Mouse (Mus musculus) embryonic facial prominence, embryonic 10.5 days (tissue): ENCODE measurements around the gene Pgm2l1. TPM values are rescaled to one million over a fixed set of nuclear protein-coding genes. Genes with fewer than 3 reads are reported as not detected.

Experiments
- DNase-seq: peaks from one replicate; pipeline ENCODE4 v3.0.0-alpha.2; 2017; ENCODE audit warnings: low spot score
- H3K27ac ChIP-seq: fragments of 300-500 bp; sonication (generic); replicated peaks from 2 replicates; pipeline ENCODE4 v1.5.1; 2016; ENCODE audit warnings: mild to moderate bottlenecking
- H3K27me3 ChIP-seq: fragments of 300-500 bp; sonication (generic); replicated peaks from 2 replicates; pipeline ENCODE4 v1.6.1; 2016; ENCODE audit warnings: low read depth, mild to moderate bottlenecking; ENCODE audit not compliant: poor library complexity, severe bottlenecking
- H3K36me3 ChIP-seq: fragments of 300-500 bp; sonication (generic); replicated peaks from 2 replicates; pipeline ENCODE4 v1.6.1; 2016; ENCODE audit warnings: mild to moderate bottlenecking, moderate library complexity
- H3K4me1 ChIP-seq: fragments of 300-500 bp; sonication (generic); 2 replicates; pipeline ENCODE4 v1.6.1; 2016
- H3K4me3 ChIP-seq: fragments of 300-500 bp; sonication (generic); 2 replicates; pipeline ENCODE4 v1.5.1; 2016; ENCODE audit warnings: mild to moderate bottlenecking, moderate library complexity
- H3K9me3 ChIP-seq: fragments of 300-500 bp; sonication (generic); 2 replicates; pipeline ENCODE4 v1.6.1; 2016; ENCODE audit warnings: mild to moderate bottlenecking
- WGBS: fragments of 180-500 bp; shearing (Covaris S2); methylation state at CpG from one replicate; pipeline ENCODE4 v1.1.7; 2016; 5-methylcytosine and 5-hydroxymethylcytosine counted together
- polyA plus RNA-seq: library from polyadenylated mRNA; unstranded; fragments of >200 nt; fragmentation: Nextera tagmentation; extraction: Ambion mirVana; gene quantifications from 2 replicates; pipeline ENCODE4 v1.2.1, GENCODE M21; 2016

The Pgm2l1 gene
- polyA plus RNA-seq, 1 experiment from 2014 or later: 4.4 TPM

DNA sequence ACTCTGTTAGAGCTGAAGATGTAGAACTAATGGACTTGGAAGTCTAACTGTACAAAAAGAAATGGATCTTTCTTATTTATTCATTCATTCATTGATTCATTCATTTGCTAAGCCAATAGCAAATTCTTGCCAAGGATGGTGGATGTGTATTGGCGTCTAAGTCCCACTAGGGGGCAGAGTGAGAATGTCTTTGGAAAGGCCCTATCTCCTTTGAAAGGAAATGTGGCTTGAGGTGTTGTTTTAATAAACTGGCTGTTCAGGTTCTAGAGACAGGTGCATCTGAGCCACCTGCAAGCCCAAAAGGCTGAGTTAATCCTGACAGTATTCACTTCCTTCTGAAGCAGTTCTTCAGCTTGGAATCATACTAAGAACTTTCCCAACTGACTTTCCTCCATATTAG is 52.6 kb downstream of the Pgm2l1 start:
- WGBS: 0% methylated on average over 1 of the region's 1 CpGs
- peak; percentile 47 for DNase-seq

DNA sequence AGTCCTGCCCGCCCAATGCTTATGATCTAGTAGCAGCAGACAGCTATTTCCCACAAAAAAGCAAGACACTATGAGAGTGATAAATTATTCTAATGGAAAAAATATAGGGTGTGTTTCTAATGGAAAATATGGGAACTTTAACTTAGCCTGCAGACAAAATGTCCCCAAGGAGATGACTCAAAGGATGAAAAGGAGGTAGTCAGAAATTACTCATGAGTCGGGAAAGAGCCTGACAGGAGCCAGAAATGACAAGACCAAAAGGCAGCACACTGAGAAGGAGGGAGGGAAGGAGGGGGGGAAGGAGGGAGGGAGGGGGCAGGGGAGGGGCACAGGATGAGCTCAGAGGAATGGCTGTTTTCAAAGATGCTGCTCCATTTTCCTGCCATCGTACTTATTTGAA is 54.4 kb downstream of the Pgm2l1 start:
- Histone ChIP-seq H3K27me3 (peaks cover 41% of the 10 kb centered on the region), H3K36me3 (no peaks in the 10 kb centered on the region), H3K9me3 (no peaks in the 10 kb centered on the region), H3K27ac (no peak overlapping the region), H3K4me1 (peaks cover 11% of the 10 kb centered on the region), H3K4me3 (no peak overlapping the region)
- 65% methylated on average over 3 of the region's 3 CpGs for WGBS
- no peak for DNase-seq

More for the DNA sequence above, 52.6 kb downstream of the Pgm2l1 start:
- Histone ChIP-seq H3K9me3 (no peaks in the 10 kb centered on the region), H3K36me3 (no peaks in the 10 kb centered on the region), H3K27me3 (peaks cover 23% of the 10 kb centered on the region), H3K4me3 (no peak overlapping the region), H3K27ac (no peak overlapping the region), H3K4me1 (no peaks in the 10 kb centered on the region)

DNA sequence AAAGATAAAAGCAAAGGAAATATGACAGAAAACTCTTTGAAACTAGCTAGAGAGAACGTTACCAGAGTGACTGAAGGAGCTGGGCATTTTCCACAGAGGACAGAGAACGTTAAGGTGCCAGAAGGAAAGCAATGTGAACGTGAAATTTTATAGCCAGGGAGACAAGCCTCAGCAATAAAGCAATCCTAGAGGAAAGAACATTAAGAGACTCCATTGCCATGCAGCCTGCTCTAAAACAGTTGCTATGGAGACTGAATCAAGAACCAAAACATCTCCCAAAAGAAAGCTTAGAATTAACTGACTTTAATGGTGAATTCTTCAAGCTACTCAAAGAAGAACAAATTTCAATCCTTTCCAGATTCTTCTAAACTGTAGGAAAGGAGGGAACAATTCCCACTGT is 56.1 kb downstream of the Pgm2l1 start:
- peaks cover 23% of the 10 kb centered on the region for H3K4me1 ChIP-seq
- DNase-seq: no peak
- no peaks in the 10 kb centered on the region for H3K36me3 ChIP-seq
- H3K27me3 ChIP-seq: peaks cover 50% of the 10 kb centered on the region
- no peak overlapping the region for H3K27ac ChIP-seq
- no peak overlapping the region for H3K4me3 ChIP-seq
- no peaks in the 10 kb centered on the region for H3K9me3 ChIP-seq
- 66% methylated on average over 3 of the region's 3 CpGs for WGBS

DNA sequence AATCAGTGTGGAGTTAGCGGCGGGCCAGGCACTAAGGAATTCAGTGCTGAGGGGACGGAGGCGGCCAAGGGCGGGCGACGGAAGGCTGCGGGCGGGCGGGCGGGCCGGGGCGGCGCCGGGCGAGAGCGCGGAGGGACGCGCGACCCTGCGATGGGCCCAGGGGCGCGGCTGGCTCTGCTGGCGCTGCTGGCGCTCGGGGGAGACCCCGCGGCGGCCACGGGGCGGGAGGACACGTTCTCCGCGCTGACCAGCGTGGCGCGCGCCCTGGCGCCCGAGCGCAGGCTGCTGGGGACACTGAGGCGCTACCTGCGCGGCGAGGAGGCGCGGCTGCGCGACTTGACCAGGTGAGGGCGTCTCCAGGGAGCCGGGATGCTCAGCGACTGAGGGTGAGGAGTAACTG is 58.2 kb downstream of the Pgm2l1 start, which contains the start of gene P4ha3:
Gene P4ha3 (plus strand): TSS at position 138 of the 400 bp plus-strand sequence.
- Histone ChIP-seq H3K4me3 (peak within 1 kb of the TSS; percentile 75), H3K9me3 (peaks cover under 1% of the 10 kb centered on the region; the same call in 1 of the 2 replicates), H3K4me1 (peaks cover 37% of the 10 kb centered on the region), H3K27me3 (peaks cover 60% of the 10 kb centered on the region), H3K27ac (peak within 1 kb of the TSS; percentile 86), H3K36me3 (no peaks in the 10 kb centered on the region)
- under 1% methylated on average over 53 of the region's 53 CpGs for WGBS
- peak; percentile 59 for DNase-seq

DNA sequence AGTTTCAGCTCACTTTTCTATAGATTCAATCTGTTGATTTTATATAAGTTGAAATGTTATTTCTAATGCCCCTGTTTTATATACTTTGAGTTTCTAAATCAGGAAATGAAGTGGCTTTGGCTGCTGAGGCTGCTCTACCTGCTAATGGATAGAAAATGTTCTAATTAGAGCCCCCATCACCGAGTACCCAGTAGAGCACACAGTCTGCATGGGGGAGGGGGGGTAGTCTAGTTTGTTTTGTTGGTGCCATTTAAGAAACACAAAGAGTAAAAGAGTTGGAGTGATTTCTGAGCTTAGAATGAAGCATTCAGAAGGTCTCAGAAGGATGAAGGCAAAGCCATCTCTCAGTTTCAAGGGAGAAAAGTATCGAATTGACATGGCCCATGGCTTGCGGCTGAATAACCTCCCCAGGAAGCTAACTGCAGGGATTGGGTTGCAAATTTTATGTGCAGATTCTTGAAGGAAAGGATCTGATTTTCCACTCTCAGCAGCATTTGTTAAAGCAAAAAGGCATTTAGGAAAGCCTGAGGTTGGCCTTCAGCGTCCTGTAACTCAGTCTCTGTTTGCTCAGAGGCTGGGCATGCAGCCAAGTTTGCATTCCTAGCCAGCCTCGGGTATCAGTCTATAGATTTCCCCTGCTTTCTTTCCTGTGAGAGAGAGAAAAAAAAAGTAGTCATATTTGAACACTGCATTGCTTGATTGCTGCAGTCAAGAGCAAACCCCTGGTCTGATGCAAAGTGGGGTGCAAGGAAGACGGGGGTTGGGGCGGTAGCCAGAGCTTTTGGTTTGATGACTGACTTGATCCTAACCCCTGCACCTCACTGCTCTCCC is 60.8 kb downstream of the Pgm2l1 start:
- DNase-seq: peak; percentile 74
- H3K4me3 ChIP-seq: peak overlapping the region; percentile 34; the same call in 1 of the 2 replicates
- H3K27me3 ChIP-seq: peaks cover 54% of the 10 kb centered on the region

DNA sequence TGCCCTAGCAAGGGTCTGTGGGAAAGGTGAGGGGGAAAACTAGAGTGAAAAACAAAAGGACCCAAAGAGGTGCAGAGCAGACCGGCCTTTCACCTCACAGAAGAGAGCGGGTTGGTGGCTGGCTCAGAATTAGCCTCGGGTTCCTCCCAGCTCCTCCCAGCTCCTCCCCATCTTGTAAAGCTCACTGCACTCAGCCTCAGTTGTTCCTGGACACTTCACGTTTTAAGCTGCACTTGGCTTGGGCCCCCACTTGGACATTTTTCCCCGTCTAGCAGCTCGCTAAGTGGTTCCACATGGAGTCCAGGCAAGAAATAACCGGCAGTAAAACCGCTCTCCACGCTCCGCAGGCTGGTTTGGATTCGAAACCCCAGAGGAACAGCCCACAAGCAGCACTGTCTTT is 61.4 kb downstream of the Pgm2l1 start:
- WGBS: 21% methylated on average over 11 of the region's 11 CpGs
- Histone ChIP-seq H3K27me3 (peaks cover 50% of the 10 kb centered on the region), H3K4me3 (peak overlapping the region; percentile 34; the same call in 1 of the 2 replicates)

More for the DNA sequence above, 60.8 kb downstream of the Pgm2l1 start:
- H3K27ac ChIP-seq: peak overlapping the region; percentile 89
- H3K36me3 ChIP-seq: no peaks in the 10 kb centered on the region
- H3K9me3 ChIP-seq: peaks cover 7% of the 10 kb centered on the region; the same call in 1 of the 2 replicates
- WGBS: 33% methylated on average over 7 of the region's 7 CpGs
- peaks cover 37% of the 10 kb centered on the region for H3K4me1 ChIP-seq

DNA sequence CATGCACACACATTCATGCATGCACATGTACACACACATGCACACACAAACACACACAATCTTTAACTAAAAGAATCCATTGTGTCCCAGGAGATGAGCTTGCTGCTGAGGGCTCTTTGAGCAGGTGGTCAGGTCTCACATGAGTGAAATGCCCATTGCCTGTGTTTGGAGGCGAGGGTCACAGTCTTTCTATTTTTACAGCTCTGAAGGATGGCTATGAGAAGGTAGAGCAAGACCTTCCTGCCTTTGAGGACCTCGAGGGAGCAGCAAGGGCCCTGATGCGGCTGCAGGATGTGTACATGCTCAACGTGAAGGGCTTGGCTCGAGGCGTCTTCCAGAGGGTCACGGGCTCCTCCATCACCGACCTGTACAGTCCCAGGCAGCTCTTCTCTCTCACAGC is 66.4 kb downstream of the Pgm2l1 start:
- 83% methylated on average over 8 of the region's 8 CpGs for WGBS
- Histone ChIP-seq H3K27me3 (peaks cover 14% of the 10 kb centered on the region), H3K4me1 (peaks cover 12% of the 10 kb centered on the region), H3K9me3 (peaks cover 7% of the 10 kb centered on the region; the same call in 1 of the 2 replicates), H3K36me3 (no peaks in the 10 kb centered on the region), H3K4me3 (no peak overlapping the region), H3K27ac (no peak overlapping the region)
- DNase-seq: no peak

More for the DNA sequence above, 61.4 kb downstream of the Pgm2l1 start:
- Histone ChIP-seq H3K36me3 (no peaks in the 10 kb centered on the region), H3K9me3 (peaks cover 7% of the 10 kb centered on the region; the same call in 1 of the 2 replicates), H3K27ac (peak overlapping the region; percentile 89), H3K4me1 (peaks cover 37% of the 10 kb centered on the region)
- DNase-seq: peak; percentile 76

DNA sequence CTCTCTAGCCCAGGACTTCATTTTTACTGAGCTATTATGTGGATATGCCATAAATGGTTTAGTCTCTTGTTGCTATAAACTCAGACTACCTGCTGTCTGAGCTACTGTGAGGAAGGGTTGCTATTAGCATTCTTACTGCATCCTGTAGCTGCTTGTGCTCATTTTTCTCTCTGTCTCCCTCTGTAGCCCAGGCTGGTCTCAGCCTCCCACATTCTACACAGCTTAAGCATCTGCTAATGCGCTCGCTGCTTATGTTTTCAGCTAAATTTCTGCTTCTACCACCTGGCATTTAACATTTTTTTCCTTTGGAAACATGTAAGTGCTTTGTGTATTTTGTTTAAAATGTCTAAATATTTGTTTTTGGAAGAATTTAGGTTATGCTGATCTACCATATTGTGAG is 68.6 kb downstream of the Pgm2l1 start:
- no peaks in the 10 kb centered on the region for H3K36me3 ChIP-seq
- 94% methylated on average over 2 of the region's 2 CpGs for WGBS
- no peak for DNase-seq
- H3K4me1 ChIP-seq: peaks cover 11% of the 10 kb centered on the region
- no peak overlapping the region for H3K27ac ChIP-seq
- peaks cover 2% of the 10 kb centered on the region; the same call in 1 of the 2 replicates for H3K9me3 ChIP-seq
- H3K27me3 ChIP-seq: 0 out of 2 replicates have a peak, but pooled peaks cover 4% of the 10 kb centered on the region
- H3K4me3 ChIP-seq: no peak overlapping the region

DNA sequence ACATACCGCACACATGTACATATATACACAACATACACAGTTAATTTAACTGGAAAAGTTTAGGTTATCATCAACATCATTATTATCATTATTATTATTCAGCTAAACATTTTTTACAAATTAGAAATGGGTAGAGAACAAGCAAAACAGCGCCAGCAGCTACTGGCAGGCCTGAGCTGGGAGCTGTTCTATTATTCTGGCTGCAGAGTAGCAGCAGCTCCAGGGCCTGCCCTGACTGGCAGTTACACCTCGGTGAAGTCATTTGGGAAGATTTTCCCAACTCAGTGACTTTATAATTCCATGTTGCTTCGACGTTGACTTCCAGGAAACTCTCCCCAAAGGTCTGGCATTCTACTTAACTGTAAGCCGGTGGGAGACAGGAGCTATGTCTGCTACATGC is 69.5 kb downstream of the Pgm2l1 start:
- Histone ChIP-seq H3K36me3 (no peaks in the 10 kb centered on the region), H3K4me3 (no peak overlapping the region), H3K27me3 (0 out of 2 replicates have a peak, but pooled peaks cover 4% of the 10 kb centered on the region), H3K9me3 (no peaks in the 10 kb centered on the region), H3K27ac (no peak overlapping the region), H3K4me1 (peaks cover 15% of the 10 kb centered on the region)
- 90% methylated on average over 6 of the region's 6 CpGs for WGBS
- DNase-seq: no peak

DNA sequence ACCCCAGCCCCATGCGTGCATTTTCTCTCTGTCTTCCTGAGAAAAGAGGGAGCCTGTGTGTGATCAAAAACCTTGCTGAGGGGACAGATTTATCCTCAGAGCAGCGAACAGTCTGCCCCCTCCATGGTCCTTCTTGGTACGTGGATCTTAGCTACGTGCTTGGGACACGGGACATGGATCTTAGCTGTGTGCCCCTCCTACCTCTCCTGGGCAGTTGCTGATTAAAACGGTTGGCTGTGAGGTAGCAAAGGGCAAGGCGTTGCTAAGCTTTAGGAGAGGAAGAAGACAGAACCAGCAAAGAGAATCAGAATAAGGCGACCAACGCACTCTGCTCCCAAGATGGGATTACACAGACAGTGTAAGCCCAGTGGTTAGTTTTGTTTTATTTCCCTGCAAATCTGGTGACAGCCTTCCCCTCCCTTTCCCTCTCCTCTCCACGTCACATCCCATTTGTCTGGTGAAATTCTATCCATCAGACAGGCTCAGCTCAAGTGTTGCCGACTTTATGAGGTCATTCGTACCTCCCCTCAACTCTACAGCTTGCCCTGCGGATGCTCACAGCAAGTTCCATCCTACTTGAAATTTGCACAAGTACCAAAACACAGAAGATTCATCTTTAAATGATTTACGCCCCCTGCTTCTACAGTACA is 71.8 kb downstream of the Pgm2l1 start:
- peaks cover 15% of the 10 kb centered on the region for H3K4me1 ChIP-seq
- peak overlapping the region; percentile 24; the same call in 1 of the 2 replicates for H3K27ac ChIP-seq
- no peaks in the 10 kb centered on the region for H3K9me3 ChIP-seq
- no peak overlapping the region for H3K4me3 ChIP-seq
- H3K27me3 ChIP-seq: no peaks in the 10 kb centered on the region
- no peaks in the 10 kb centered on the region for H3K36me3 ChIP-seq
- DNase-seq: no peak
- 71% methylated on average over 14 of the region's 14 CpGs for WGBS

DNA sequence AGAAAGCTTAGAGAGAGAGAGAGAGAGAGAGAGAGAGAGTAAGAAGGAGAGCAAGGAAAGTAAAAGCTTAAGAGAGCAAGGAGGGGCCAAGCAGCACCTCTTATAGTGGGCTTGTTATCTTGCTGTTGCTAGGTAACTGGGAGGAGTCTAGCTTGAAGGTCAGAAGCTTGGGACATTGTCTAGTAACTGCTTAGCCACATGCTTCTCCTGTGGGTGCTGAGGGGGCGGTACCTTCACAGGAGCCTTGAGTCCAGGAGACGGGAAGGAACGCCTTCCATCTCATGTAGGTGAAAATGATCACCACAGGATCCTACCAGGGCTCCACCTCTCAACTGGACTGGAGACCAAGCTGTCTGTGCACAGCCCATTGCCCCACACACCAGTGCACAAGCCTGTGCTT is 74.2 kb downstream of the Pgm2l1 start:
- Histone ChIP-seq H3K9me3 (no peaks in the 10 kb centered on the region), H3K36me3 (no peaks in the 10 kb centered on the region), H3K4me3 (no peak overlapping the region), H3K27ac (no peak overlapping the region), H3K4me1 (peaks cover 15% of the 10 kb centered on the region), H3K27me3 (no peaks in the 10 kb centered on the region)
- 80% methylated on average over 3 of the region's 3 CpGs for WGBS
- DNase-seq: no peak

DNA sequence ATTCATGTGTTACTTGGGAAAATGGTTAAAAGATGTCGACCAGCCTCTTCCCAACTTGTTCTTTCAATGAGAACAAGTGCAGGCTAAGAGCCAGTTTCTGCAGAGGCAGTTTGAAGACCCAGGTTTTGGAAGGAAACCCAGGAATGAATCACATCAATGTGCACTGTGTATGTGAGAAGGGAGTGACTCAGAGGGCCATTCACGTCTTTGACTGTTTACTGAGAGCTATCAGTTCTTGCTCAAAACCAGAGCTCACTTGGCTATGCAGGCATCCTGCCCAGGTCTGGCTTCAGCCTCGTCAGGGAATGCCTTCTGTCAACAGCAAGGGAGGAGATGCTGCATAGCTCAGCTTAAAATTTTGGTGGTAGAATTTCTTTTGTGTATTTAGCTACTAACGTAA is 75.1 kb downstream of the Pgm2l1 start:
- Histone ChIP-seq H3K9me3 (no peaks in the 10 kb centered on the region), H3K4me1 (peaks cover 15% of the 10 kb centered on the region)
- no peak for DNase-seq

More for the DNA sequence above, 75.1 kb downstream of the Pgm2l1 start:
- Histone ChIP-seq H3K4me3 (no peak overlapping the region), H3K36me3 (no peaks in the 10 kb centered on the region), H3K27ac (no peak overlapping the region), H3K27me3 (no peaks in the 10 kb centered on the region)
- WGBS: 77% methylated on average over 4 of the region's 4 CpGs
